In genomic region chr9:58253805-58254122, GRCm38 (mm10) we compare ENCODE assay signal across 1 mouse cellular context.
TF ChIP-seq lines count a peak whose summit lies in the region.

No protein-coding gene starts in this region.

TF ChIP-seq in ES-E14, 5 proteins besides CTCF, POLR2A, EP300 and RAD21:
- TF ChIP-seq ZNF384 (IDR thresholded peaks at IDR 0.05; ENCODE audit: low read depth, low read length) = peak; percentile 89
